Mouse (Mus musculus) liver, embryonic 15.5 days (tissue): ENCODE data around the gene Flot1. TPM values are rescaled to one million over a fixed set of nuclear protein-coding genes. Genes with fewer than 3 reads are reported as not detected.

Experiments
- ATAC-seq: fragments of 200-750 bp; cut with Nextera tagmentation; 2 replicates; pipeline ENCODE4 v1.8.0; 2017; ENCODE audit warnings: moderate number of reproducible peaks, mild to moderate bottlenecking, moderate library complexity; ENCODE audit not compliant: insufficient read depth
- H3K27ac ChIP-seq: fragments of 300-500 bp; sonication (generic); replicated peaks from 2 replicates; pipeline ENCODE4 v1.5.1; 2015; ENCODE audit warnings: mild to moderate bottlenecking, inconsistent platforms
- H3K27me3 ChIP-seq: fragments of 300-500 bp; sonication (generic); 2 replicates; pipeline ENCODE4 v1.6.1; 2015; ENCODE audit warnings: mild to moderate bottlenecking, inconsistent platforms
- H3K36me3 ChIP-seq: fragments of 300-500 bp; sonication (generic); replicated peaks from 2 replicates; pipeline ENCODE4 v1.6.1; 2015; ENCODE audit warnings: moderate library complexity, mild to moderate bottlenecking, inconsistent platforms
- H3K4me1 ChIP-seq: fragments of 300-500 bp; sonication (generic); replicated peaks from 2 replicates; pipeline ENCODE4 v1.6.1; 2015; ENCODE audit warnings: inconsistent platforms
- H3K4me2 ChIP-seq: fragments of 300-500 bp; sonication (generic); 2 replicates; pipeline ENCODE4 v1.6.1; 2015; ENCODE audit warnings: moderate library complexity, mild to moderate bottlenecking, inconsistent platforms
- H3K4me3 ChIP-seq: fragments of 300-500 bp; sonication (generic); replicated peaks from 2 replicates; pipeline ENCODE4 v1.5.1; 2015; ENCODE audit warnings: mild to moderate bottlenecking, inconsistent platforms
- H3K9ac ChIP-seq: fragments of 300-500 bp; sonication (generic); 2 replicates; pipeline ENCODE4 v1.6.1; 2015; ENCODE audit warnings: moderate library complexity, mild to moderate bottlenecking, inconsistent platforms
- H3K9me3 ChIP-seq: fragments of 300-500 bp; sonication (generic); replicated peaks from 2 replicates; pipeline ENCODE4 v1.6.1; 2016; ENCODE audit warnings: inconsistent platforms
- WGBS: fragments of 180-500 bp; shearing (Covaris S2); methylation state at CpG from one replicate; pipeline ENCODE4 v1.1.7; 2015; ENCODE audit warnings: mixed read lengths; ENCODE audit not compliant: insufficient replicate concordance; 5-methylcytosine and 5-hydroxymethylcytosine counted together
- polyA plus RNA-seq: library from polyadenylated mRNA; unstranded; fragments of >200 nt; fragmentation: Nextera tagmentation; extraction: Ambion mirVana; gene quantifications from 2 replicates; pipeline ENCODE4 v1.2.1, GENCODE M21; 2015

Flot1 gene
- polyA plus RNA-seq, 1 experiment from 2014 or later = 33.7 TPM

DNA sequence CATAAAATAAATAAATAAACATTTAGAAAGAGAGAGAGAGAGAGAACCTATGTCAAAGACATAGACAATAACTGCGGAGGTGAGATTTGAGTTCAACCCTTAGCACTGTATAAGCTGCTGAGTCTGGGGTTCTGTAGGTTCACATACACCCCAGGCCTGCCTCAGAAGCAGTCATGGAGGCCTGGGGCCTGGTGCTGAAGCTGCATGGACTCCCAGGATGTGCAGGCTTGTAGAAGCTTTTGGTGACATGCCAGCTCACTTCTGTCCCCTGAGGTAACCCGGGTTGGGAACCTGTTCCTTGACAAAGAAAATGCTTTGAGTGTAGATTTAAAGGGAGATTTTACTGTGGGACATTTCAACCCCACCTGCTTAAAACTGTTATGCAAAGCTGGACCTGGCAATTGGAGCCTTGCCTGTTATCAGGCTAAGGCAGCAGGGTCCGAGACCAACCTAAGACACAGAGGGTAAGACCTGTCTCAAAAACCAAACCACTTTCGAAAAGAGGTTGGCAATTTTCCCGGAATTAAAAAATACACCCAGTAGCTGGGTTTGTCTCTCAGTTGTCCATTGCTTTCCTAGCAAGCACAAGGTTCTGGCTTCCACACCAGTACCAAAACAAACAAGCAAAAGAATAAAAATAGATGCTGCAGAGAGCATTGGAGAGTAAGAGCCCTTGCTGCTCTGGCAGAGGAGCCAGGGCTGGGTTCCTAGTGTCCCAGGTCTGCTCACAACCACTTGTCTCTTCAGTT, 12.0 kb upstream of the Flot1 start:
- H3K4me1 ChIP-seq = peaks cover 42% of the 10 kb centered on the region
- H3K27me3 ChIP-seq = no peaks in the 10 kb centered on the region
- H3K4me2 ChIP-seq = no peak overlapping the region
- H3K9me3 ChIP-seq = no peaks in the 10 kb centered on the region
- H3K36me3 ChIP-seq = no peaks in the 10 kb centered on the region
- no peak overlapping the region for H3K9ac ChIP-seq
- H3K4me3 ChIP-seq = no peak overlapping the region
- 44% methylated on average over 5 of the region's 5 CpGs for WGBS
- H3K27ac ChIP-seq = 0 out of 2 replicates have a peak overlapping the region, but pooled peaks have one; percentile 3
- no peak for ATAC-seq

DNA sequence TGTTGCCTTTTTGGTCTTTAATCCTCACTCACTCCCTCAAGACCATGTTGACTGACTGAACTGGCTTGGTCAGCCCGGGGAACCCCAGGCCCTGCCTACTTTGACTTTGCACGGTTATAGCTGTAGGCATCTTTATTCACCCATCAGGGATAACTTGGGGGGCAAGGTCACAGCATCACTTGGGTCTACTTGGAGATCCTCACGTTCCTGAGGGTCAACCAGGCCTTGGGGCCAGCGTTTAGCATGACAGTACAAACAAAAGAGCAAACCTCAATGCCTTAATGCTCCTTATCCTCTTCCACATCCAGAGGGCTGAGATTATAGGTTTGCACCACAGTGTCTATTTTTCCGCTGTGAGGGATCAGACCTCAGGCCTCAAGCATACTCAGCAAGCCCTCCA, 10.7 kb upstream of the Flot1 start:
- WGBS = 70% methylated on average over 5 of the region's 5 CpGs
- H3K36me3 ChIP-seq = no peaks in the 10 kb centered on the region
- H3K27me3 ChIP-seq = no peaks in the 10 kb centered on the region
- H3K4me1 ChIP-seq = peaks cover 51% of the 10 kb centered on the region
- ATAC-seq = no peak
- no peak overlapping the region for H3K4me3 ChIP-seq
- no peak overlapping the region for H3K27ac ChIP-seq
- H3K9ac ChIP-seq = no peak overlapping the region
- H3K9me3 ChIP-seq = no peaks in the 10 kb centered on the region
- H3K4me2 ChIP-seq = no peak overlapping the region

DNA sequence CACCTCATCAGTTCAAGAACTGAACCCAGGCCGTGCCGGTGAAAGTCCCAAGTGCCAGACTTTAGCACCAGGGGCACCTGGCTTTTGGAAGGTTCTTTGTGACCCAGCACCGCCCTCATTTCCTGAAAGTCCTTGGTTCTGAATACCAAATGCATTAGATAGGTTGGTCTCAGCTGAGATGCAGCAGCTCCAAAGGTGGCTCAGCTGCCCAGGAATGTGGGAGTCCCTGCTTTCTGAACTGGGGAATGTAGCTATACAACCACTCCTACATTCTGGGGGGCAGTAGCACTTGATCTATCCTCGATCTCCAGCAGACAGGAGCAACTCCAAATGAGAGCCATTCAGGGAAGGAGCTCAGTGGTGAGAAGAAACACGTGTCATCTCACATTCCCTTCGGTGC, 10.3 kb upstream of the Flot1 start:
- Histone ChIP-seq H3K4me3 (no peak overlapping the region), H3K27ac (no peak overlapping the region), H3K9me3 (no peaks in the 10 kb centered on the region), H3K9ac (no peak overlapping the region), H3K36me3 (no peaks in the 10 kb centered on the region), H3K4me2 (no peak overlapping the region), H3K27me3 (no peaks in the 10 kb centered on the region), H3K4me1 (peaks cover 47% of the 10 kb centered on the region)
- ATAC-seq = no peak
- WGBS = 71% methylated on average over 6 of the region's 6 CpGs

DNA sequence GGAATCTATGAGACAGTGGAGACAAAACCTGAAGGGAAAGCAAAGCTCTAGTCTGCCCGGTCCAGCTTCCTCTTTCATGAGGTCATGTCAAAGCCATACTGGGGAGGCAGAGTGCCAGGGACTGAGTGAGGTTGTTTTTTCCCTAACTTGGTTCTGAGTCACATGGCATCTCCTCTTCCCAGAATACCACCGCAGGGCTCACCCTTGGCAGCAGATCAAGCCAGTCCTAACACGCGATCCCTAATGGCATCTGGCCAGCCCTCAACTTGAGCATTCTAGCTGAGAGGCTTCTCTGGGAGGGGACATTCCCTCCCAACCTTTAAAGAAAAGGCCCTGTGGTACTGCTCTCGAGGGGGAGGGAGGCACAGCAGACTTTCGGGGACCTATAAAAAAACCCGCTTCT, 9.8 kb upstream of the Flot1 start:
- 51% methylated on average over 7 of the region's 7 CpGs for WGBS
- Histone ChIP-seq H3K27me3 (no peaks in the 10 kb centered on the region), H3K4me2 (no peak overlapping the region), H3K9me3 (no peaks in the 10 kb centered on the region), H3K4me1 (peaks cover 42% of the 10 kb centered on the region), H3K4me3 (no peak overlapping the region), H3K9ac (no peak overlapping the region), H3K27ac (no peak overlapping the region), H3K36me3 (no peaks in the 10 kb centered on the region)
- ATAC-seq = 0 out of 2 replicates have a peak, but pooled peaks have one; percentile 14

DNA sequence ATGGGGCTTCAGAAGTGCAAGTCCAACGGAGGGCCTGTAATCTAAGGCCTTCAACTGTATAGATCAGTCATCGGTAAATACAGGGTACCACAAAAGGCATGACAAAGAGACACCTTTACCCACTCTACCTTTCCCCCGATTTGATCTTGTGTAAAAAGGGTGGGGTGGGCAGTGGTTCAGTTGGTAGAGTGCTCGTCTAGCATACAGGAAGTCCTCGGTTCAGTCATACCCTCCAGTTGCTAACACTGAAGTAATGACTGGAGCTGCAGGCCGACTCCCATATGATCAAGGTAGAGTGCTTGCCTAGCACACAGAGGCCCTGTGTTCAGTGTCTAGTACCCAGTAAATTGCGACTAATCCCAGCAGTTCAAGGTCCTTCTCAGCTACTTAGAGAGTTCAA, 9.4 kb upstream of the Flot1 start:
- peaks cover 42% of the 10 kb centered on the region for H3K4me1 ChIP-seq

DNA sequence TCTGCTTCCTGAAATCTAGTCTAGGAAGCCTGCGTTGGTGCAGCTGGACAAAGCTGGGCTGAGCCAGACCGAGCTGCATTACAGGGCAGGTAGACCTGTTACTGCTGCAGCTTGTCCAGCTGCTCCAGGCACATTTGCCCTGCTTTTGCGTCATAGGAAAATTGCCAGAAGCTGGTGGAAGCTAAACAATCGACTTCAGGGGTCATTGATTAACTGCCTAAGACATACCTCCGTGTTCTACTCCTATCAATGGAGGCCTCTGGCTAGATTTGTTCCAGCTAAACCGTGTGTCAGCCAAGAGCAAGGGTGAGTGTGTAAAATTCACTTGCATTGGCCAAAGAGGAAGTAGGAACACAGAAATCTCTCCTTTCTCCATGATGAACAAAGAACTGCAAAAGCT, 8.4 kb upstream of the Flot1 start:
- 48% methylated on average over 6 of the region's 6 CpGs for WGBS
- Histone ChIP-seq H3K27ac (no peak overlapping the region; the same call in 1 of the 2 replicates), H3K9ac (no peak overlapping the region), H3K4me1 (peaks cover 50% of the 10 kb centered on the region), H3K4me3 (no peak overlapping the region), H3K9me3 (no peaks in the 10 kb centered on the region), H3K27me3 (no peaks in the 10 kb centered on the region), H3K4me2 (no peak overlapping the region), H3K36me3 (no peaks in the 10 kb centered on the region)
- peak; percentile 29; the same call in 1 of the 2 replicates for ATAC-seq

More for the DNA sequence above, 9.4 kb upstream of the Flot1 start:
- no peak overlapping the region for H3K4me2 ChIP-seq
- no peak overlapping the region for H3K27ac ChIP-seq
- H3K9me3 ChIP-seq = no peaks in the 10 kb centered on the region
- H3K9ac ChIP-seq = no peak overlapping the region
- WGBS = 54% methylated on average over 7 of the region's 7 CpGs
- H3K36me3 ChIP-seq = no peaks in the 10 kb centered on the region
- H3K27me3 ChIP-seq = no peaks in the 10 kb centered on the region
- ATAC-seq = no peak
- no peak overlapping the region for H3K4me3 ChIP-seq

DNA sequence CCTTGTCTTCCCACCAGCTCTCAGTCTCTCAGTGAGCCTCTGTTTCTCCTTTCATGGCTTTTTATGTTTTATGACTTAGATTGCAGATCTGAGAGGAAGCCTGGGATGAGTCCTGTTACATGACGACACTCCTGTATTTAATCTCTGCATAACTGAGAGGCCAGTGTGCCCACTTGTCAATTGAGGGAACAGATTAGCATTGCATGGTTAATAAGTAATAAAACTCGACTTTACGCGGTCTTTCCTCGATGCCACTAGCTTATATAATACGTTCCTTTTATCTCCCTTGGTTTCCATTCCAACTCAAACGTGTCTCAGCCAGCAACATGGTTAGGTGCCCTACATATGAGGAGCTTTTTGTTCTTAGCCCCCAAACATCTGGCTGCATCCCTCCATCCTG, 7.2 kb upstream of the Flot1 start:
- Histone ChIP-seq H3K36me3 (no peaks in the 10 kb centered on the region), H3K4me3 (no peak overlapping the region), H3K9me3 (no peaks in the 10 kb centered on the region), H3K4me1 (peaks cover 62% of the 10 kb centered on the region), H3K27ac (no peak overlapping the region), H3K27me3 (no peaks in the 10 kb centered on the region), H3K9ac (no peak overlapping the region), H3K4me2 (no peak overlapping the region)
- no peak for ATAC-seq
- 60% methylated on average over 7 of the region's 7 CpGs for WGBS

DNA sequence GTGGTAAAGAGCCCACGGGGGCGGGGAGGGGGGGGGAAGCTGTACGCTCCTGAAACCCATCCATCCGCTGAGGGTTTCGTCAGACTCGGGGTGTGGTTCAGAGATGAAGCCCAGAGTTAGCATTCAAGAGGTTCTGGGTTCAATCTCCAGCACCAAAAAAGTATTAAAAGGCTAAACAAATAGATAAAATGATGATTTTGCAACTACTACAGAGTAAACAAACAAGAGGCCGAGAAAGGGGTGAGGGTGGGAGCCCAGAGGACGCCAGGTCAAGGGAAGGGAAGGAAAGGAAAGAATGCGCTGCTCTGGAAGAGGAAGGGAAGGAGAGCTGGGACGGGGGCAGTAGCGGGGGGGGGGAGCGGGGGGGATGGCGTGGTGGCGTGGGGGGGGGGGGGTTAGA, 6.3 kb upstream of the Flot1 start:
- Histone ChIP-seq H3K36me3 (no peaks in the 10 kb centered on the region), H3K27me3 (no peaks in the 10 kb centered on the region), H3K4me3 (no peak overlapping the region), H3K4me2 (no peak overlapping the region), H3K27ac (no peak overlapping the region), H3K9me3 (no peaks in the 10 kb centered on the region), H3K9ac (no peak overlapping the region), H3K4me1 (peaks cover 65% of the 10 kb centered on the region)
- 56% methylated on average over 14 of the region's 14 CpGs for WGBS
- no peak for ATAC-seq

DNA sequence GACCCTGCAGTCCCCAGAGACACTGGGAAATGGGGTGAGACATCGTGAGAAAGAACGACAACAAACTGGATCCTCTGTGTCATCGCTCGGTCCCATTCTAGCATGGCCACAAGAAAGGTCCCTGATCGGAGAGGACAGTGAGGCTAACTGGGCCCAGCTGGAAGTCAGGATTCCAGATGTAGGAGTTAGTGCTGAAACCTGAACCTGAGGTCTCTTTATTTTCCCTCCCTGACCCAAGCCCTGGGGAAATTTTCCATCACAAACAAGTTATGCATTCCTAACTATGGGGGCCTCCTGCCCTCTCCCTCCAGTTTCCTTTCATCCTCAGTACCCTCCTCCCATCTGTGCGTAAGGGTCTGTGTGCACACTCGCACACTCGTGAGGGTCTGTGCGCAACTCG, 5.8 kb upstream of the Flot1 start:
- H3K36me3 ChIP-seq = no peaks in the 10 kb centered on the region
- peaks cover 70% of the 10 kb centered on the region for H3K4me1 ChIP-seq
- no peaks in the 10 kb centered on the region for H3K9me3 ChIP-seq
- ATAC-seq = no peak
- H3K4me2 ChIP-seq = no peak overlapping the region
- H3K27ac ChIP-seq = no peak overlapping the region
- H3K4me3 ChIP-seq = no peak overlapping the region
- H3K27me3 ChIP-seq = no peaks in the 10 kb centered on the region
- WGBS = 77% methylated on average over 10 of the region's 10 CpGs
- H3K9ac ChIP-seq = no peak overlapping the region

DNA sequence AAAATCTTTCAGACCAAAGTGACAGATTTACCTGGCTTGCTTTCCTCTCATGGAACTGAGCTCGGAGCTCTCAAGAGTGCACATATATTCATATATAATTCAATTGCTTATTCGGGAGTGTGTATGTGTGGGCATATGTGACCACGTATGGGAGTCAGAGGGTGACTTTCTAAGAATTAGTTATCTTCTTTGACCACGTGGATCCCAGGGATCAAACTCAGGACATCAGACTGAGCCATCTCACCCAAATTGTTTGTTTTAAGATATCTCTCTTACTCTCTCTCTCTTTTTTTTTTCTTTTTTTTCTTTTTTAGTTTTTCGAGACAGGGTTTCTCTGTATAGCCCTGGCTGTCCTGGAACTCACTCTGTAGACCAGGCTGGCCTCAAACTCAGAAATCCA, 2.9 kb upstream of the Flot1 start:
- 0 out of 2 replicates have a peak overlapping the region, but pooled peaks have one; percentile 8 for H3K27ac ChIP-seq

DNA sequence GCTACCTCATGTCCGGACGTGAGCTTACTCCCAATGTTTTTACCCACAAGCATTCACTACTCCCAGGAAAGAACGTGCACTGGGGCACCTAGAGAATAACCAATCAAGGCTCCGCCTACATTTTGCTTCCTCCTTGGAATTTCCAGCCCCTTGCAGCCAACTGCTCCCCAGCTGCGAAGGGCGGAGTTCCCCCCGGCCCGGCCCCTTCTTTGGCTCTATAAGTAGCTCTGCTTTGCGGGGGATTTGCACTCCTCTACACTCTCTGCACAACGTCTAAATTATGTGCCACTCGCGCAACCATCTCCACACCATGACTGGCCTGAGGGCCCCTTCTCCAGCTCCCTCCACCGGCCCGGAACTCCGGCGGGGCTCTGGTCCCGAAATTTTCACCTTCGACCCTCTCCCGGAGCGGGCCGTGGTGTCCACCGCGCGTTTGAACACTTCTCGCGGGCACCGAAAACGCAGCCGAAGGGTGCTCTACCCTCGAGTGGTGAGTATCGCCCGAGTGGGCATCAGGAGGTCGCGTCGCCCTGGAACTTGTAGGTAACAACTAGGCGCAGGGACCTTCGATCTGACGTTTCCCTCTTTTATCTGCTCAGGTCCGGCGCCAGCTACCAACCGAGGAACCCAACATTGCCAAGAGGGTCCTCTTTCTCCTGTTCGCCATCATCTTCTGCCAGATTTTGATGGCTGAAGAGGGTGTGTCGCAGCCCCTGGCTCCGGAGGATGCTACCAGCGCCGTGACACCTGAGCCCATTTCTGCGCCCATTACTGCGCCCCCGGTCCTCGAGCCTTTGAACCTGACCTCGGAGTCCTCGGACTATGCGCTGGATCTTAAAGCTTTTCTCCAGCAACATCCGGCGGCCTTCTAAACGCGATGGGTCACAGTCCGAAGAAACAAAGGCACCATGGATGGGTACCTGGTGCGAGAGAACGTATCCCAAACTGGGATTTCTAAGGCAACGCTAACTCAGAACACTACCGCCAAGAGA, 1.3 kb upstream of the Flot1 start, which contains the start of gene Ier3:
Gene Ier3 (plus strand): TSS at position 246 of the 992 bp plus-strand sequence.
- Histone ChIP-seq H3K27me3 (no peaks in the 10 kb centered on the region), H3K9ac (peak within 1 kb of the TSS; percentile 82), H3K4me1 (peaks cover 75% of the 10 kb centered on the region), H3K9me3 (no peaks in the 10 kb centered on the region), H3K27ac (peak within 1 kb of the TSS; percentile 95), H3K4me3 (peak within 1 kb of the TSS; percentile 86), H3K36me3 (peaks cover 24% of the 10 kb centered on the region), H3K4me2 (peak within 1 kb of the TSS; percentile 98)
- under 1% methylated on average over 62 of the region's 62 CpGs for WGBS
- peak; percentile 26 for ATAC-seq

More for the DNA sequence above, 2.9 kb upstream of the Flot1 start:
- no peak overlapping the region for H3K9ac ChIP-seq
- ATAC-seq = no peak
- H3K36me3 ChIP-seq = peaks cover 7% of the 10 kb centered on the region; the same call in 1 of the 2 replicates
- peaks cover 77% of the 10 kb centered on the region for H3K4me1 ChIP-seq
- no peaks in the 10 kb centered on the region for H3K9me3 ChIP-seq
- peak overlapping the region; percentile 98; the same call in 1 of the 2 replicates for H3K4me2 ChIP-seq
- H3K4me3 ChIP-seq = no peak overlapping the region
- H3K27me3 ChIP-seq = no peaks in the 10 kb centered on the region
- WGBS = 28% methylated on average over 5 of the region's 5 CpGs
